Mouse (Mus musculus) C2C12 (cell line): ENCODE measurements around the gene Slc9a6.

Experiments used
- CTCF ChIP-seq: IDR thresholded peaks from one replicate; pipeline ENCODE4 v1.5.1; 2011; ENCODE audit not compliant: control insufficient read depth, insufficient read depth, insufficient read length
- MAX ChIP-seq: IDR thresholded peaks from one replicate; pipeline ENCODE4 v1.6.1; 2011; ENCODE audit warnings: mild to moderate bottlenecking, control low read depth
- USF1 ChIP-seq: IDR thresholded peaks from one replicate; pipeline ENCODE4 v1.6.1; 2011; ENCODE audit warnings: low read depth, mild to moderate bottlenecking, control low read depth, moderate library complexity

DNA sequence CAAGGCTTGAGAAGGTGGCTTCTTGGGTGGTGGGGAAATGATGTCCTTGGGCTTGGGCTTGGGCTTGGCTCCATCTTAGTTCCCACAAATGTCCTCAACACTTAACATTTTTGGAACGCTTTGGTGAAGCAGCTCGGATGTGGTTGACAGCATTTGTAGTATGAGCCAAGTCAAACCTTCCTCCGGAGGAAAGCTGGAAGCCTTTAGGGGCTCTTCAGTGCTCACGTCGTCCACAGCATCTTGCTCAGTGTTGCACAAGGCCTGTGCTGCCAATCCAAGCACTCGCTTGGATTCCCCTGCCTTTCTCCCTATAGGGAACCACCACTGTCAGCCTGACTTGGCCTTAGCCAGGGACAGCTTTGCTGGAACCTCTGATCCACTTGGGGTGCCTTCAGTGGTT is 66.0 kb downstream of the Slc9a6 start:
- TF ChIP-seq CTCF (no peak), USF1 (no peak), MAX (no peak)
